In genomic region chrX:141875135-141875534, GRCm38 (mm10) we compare ENCODE assay signal across 38 mouse cellular contexts. TPM values are rescaled to one million over a fixed set of nuclear protein-coding genes. Genes with fewer than 3 reads are reported as not detected.
"Had no signal": no experiment of that assay in that cellular context is flagged by ENCODE, and none has a peak within 500 bp of the region (broad histone marks: within the 10 kb centered on the region; RNA-seq: fewer than 3 reads in every experiment).

Gene Gm15294 (minus strand): TSS chrX:141875235.

- H3K4me1 ChIP-seq: limb, embryonic 10.5 days; limb, embryonic 12.5 days; limb, embryonic 13.5 days; limb, embryonic 15.5 days; liver, embryonic 12.5 days; liver, embryonic 13.5 days; liver, embryonic 15.5 days; lung, embryonic 15.5 days; megakaryocyte, embryonic 14.5 days; midbrain, embryonic 12.5 days; midbrain, embryonic 13.5 days; midbrain, embryonic 15.5 days had no signal

- H3K4me3 ChIP-seq: left cerebral cortex, adult 2 months; limb, embryonic 10.5 days; limb, embryonic 12.5 days; limb, embryonic 13.5 days; limb, embryonic 15.5 days; liver, embryonic 12.5 days; liver, embryonic 13.5 days; liver, embryonic 15.5 days; lung, embryonic 15.5 days; megakaryocyte, embryonic 14.5 days; midbrain, embryonic 10.5 days; midbrain, embryonic 12.5 days; midbrain, embryonic 13.5 days; midbrain, embryonic 15.5 days; myocyte had no signal

- H3K27ac ChIP-seq: left cerebral cortex, adult 2 months; limb, embryonic 10.5 days; limb, embryonic 12.5 days; limb, embryonic 13.5 days; limb, embryonic 15.5 days; liver, embryonic 12.5 days; liver, embryonic 13.5 days; liver, embryonic 14.5 days; liver, embryonic 15.5 days; lung, embryonic 15.5 days; macrophage; midbrain, embryonic 10.5 days; midbrain, embryonic 12.5 days; midbrain, embryonic 13.5 days; midbrain, embryonic 15.5 days had no signal

- H3K36me3 ChIP-seq: limb, embryonic 10.5 days; limb, embryonic 12.5 days; limb, embryonic 13.5 days; limb, embryonic 15.5 days; liver, embryonic 12.5 days; liver, embryonic 13.5 days; liver, embryonic 15.5 days; lung, embryonic 15.5 days; midbrain, embryonic 10.5 days; midbrain, embryonic 12.5 days; midbrain, embryonic 13.5 days; midbrain, embryonic 15.5 days had no signal

- H3K27me3 ChIP-seq: limb, embryonic 12.5 days; limb, embryonic 15.5 days; liver, embryonic 12.5 days; liver, embryonic 13.5 days; liver, embryonic 15.5 days; lung, embryonic 15.5 days; megakaryocyte, embryonic 14.5 days; midbrain, embryonic 15.5 days had no signal

- DNase-seq: left cerebral cortex, postnatal 4 days; liver; liver, embryonic 13.5 days; liver, postnatal 0 days; lung, adult 18-20 months; lung, adult 2 months; lung, embryonic 14.5 days; lung, postnatal 10 days; lung, postnatal 14 days; lung, postnatal 36 days; lung, postnatal 4 days; midbrain, embryonic 14.5 days had no signal

RNA-seq across cellular contexts. Expression of gene Gm15294, which starts in this region (rescaled TPM):
- polyA plus RNA-seq: limb, embryonic 10.5 days; limb, embryonic 11.5 days; limb, embryonic 12.5 days; limb, embryonic 13.5 days; limb, embryonic 14.5 days; limb, embryonic 15.5 days; liver, adult 2 months; liver, embryonic 11.5 days; liver, embryonic 12.5 days; liver, embryonic 14.5 days; liver, embryonic 15.5 days; liver, embryonic 16.5 days; liver, postnatal 0 days; lung, adult 2 months; lung, embryonic 15.5 days; lung, embryonic 16.5 days; lung, postnatal 0 days; macrophage; midbrain, embryonic 11.5 days; midbrain, embryonic 12.5 days; midbrain, embryonic 13.5 days; midbrain, embryonic 14.5 days; midbrain, embryonic 15.5 days; midbrain, embryonic 16.5 days; midbrain, postnatal 0 days; myocyte had no signal
